Mouse (Mus musculus): Measurements from ENCODE around the gene Rftn1. TPM values are rescaled to one million over a fixed set of nuclear protein-coding genes. Genes with fewer than 3 reads are reported as not detected.
A peak's percentile ranks its signal among the peaks of the same experiment; 100 is the strongest.

Rftn1 gene
- polyA plus RNA-seq, 2 experiments from 2014 or later = 23.8 to 32.4 TPM

GRCm38 (mm10) chr17:50062649-50063048, 127.8 kb downstream of the Rftn1 start:
- no peak for ATAC-seq

- no peak for ATAC-seq
Observed at GRCm38 (mm10) chr17:50061446-50061845, 129.0 kb downstream of the Rftn1 start.

- ATAC-seq = no peak
Observed at GRCm38 (mm10) chr17:50060220-50060619, 130.3 kb downstream of the Rftn1 start.

GRCm38 (mm10) chr17:50059417-50059816, 131.1 kb downstream of the Rftn1 start:
- peak; percentile 47 for ATAC-seq

GRCm38 (mm10) chr17:50055154-50055756, 135.2 kb downstream of the Rftn1 start:
- ATAC-seq = no peak

- no peak for ATAC-seq
Observed at GRCm38 (mm10) chr17:50054586-50054985, 135.9 kb downstream of the Rftn1 start.

- ATAC-seq = no peak
Observed at GRCm38 (mm10) chr17:50053961-50054360, 136.5 kb downstream of the Rftn1 start.

- ATAC-seq = no peak
Observed at GRCm38 (mm10) chr17:50052741-50053468, 137.6 kb downstream of the Rftn1 start.

GRCm38 (mm10) chr17:50050456-50050855, 140.0 kb downstream of the Rftn1 start:
- no peak for ATAC-seq

GRCm38 (mm10) chr17:50048209-50048608, 142.3 kb downstream of the Rftn1 start:
- ATAC-seq = no peak

- ATAC-seq = no peak
Observed at GRCm38 (mm10) chr17:50047182-50047581, 143.3 kb downstream of the Rftn1 start.

GRCm38 (mm10) chr17:50040727-50041410, 149.6 kb downstream of the Rftn1 start:
- ATAC-seq = no peak

- no peak for ATAC-seq
Observed at GRCm38 (mm10) chr17:50037882-50038665, 152.4 kb downstream of the Rftn1 start.

GRCm38 (mm10) chr17:50037416-50037815, 153.1 kb downstream of the Rftn1 start:
- ATAC-seq = no peak

GRCm38 (mm10) chr17:50036751-50037385, 153.6 kb downstream of the Rftn1 start:
- no peak for ATAC-seq

- ATAC-seq = no peak
Observed at GRCm38 (mm10) chr17:50033698-50034097, 156.8 kb downstream of the Rftn1 start.

GRCm38 (mm10) chr17:50031548-50032491, 158.7 kb downstream of the Rftn1 start:
- no peak for ATAC-seq

- ATAC-seq = no peak
Observed at GRCm38 (mm10) chr17:50025651-50026050, 164.8 kb downstream of the Rftn1 start.

GRCm38 (mm10) chr17:50025173-50025626, 165.3 kb downstream of the Rftn1 start:
- peak; percentile 70 for ATAC-seq

GRCm38 (mm10) chr17:50021400-50021799, 169.1 kb downstream of the Rftn1 start:
- no peak for ATAC-seq
